23 mouse cellular contexts compared by ENCODE assay signal in genomic region chr13:16939466-16939811, GRCm38 (mm10).
DNase-seq lines count a peak whose midpoint lies in the region; ATAC-seq and TF ChIP-seq lines count a peak whose summit lies in the region.
"Had no signal": no experiment of that assay in that cellular context is flagged by ENCODE, and none has a peak within 500 bp of the region (broad histone marks: within the 10 kb centered on the region; RNA-seq: fewer than 3 reads in every experiment).

No protein-coding gene starts in this region.

- no peak overlapping the region for H3K4me2 ChIP-seq in lung, embryonic 14.5 days
- no peak overlapping the region for H3K4me2 ChIP-seq in intestine, embryonic 15.5 days (replicated peaks)
- H3K4me2 ChIP-seq in stomach, embryonic 15.5 days = no peak overlapping the region
- no peak overlapping the region for H3K4me2 ChIP-seq in forebrain, embryonic 15.5 days (replicated peaks)
- H3K4me2 ChIP-seq: heart, embryonic 11.5 days; hindbrain, embryonic 12.5 days; hindbrain, embryonic 15.5 days had no signal

- H3K27ac ChIP-seq in lung, embryonic 14.5 days (ENCODE audit: low read depth) = peak overlapping the region; percentile 48; the same call in 1 of the 2 replicates
- H3K27ac ChIP-seq in intestine, embryonic 15.5 days = 0 out of 2 replicates have a peak overlapping the region, but pooled peaks have one; percentile 1
- H3K27ac ChIP-seq in stomach, embryonic 15.5 days = peak overlapping the region; percentile 26; the same call in 1 of the 2 replicates
- no peak overlapping the region for H3K27ac ChIP-seq in forebrain, embryonic 15.5 days (replicated peaks)
- H3K27ac ChIP-seq: forebrain, embryonic 10.5 days; hindbrain, embryonic 12.5 days; hindbrain, embryonic 15.5 days had no signal

- H3K9ac ChIP-seq in lung, embryonic 14.5 days = no peak overlapping the region
- no peak overlapping the region for H3K9ac ChIP-seq in intestine, embryonic 15.5 days
- H3K9ac ChIP-seq in stomach, embryonic 15.5 days = no peak overlapping the region
- H3K9ac ChIP-seq in forebrain, embryonic 15.5 days (replicated peaks) = no peak overlapping the region
- H3K9ac ChIP-seq: hindbrain, embryonic 12.5 days; hindbrain, embryonic 15.5 days had no signal

- TF ChIP-seq CTCF in lung, embryonic 14.5 days (IDR thresholded peaks at IDR 0.05; ENCODE audit: low read depth) = no peak

- WGBS in lung, embryonic 14.5 days = 46% methylated on average over 5 of the region's 5 CpGs
- 46% methylated on average over 5 of the region's 5 CpGs for WGBS in intestine, embryonic 15.5 days
- WGBS in stomach, embryonic 15.5 days = 40% methylated on average over 5 of the region's 5 CpGs
- WGBS in forebrain, embryonic 15.5 days = 88% methylated on average over 5 of the region's 5 CpGs

- no peaks in the 10 kb centered on the region for H3K4me1 ChIP-seq in lung, embryonic 14.5 days (ENCODE audit: insufficient read depth)
- H3K4me1 ChIP-seq in intestine, embryonic 15.5 days (replicated peaks) = no peaks in the 10 kb centered on the region
- H3K4me1 ChIP-seq in stomach, embryonic 15.5 days = no peaks in the 10 kb centered on the region; the same call in 1 of the 2 replicates
- H3K4me1 ChIP-seq in forebrain, embryonic 15.5 days = no peaks in the 10 kb centered on the region
- H3K4me1 ChIP-seq: hindbrain, embryonic 12.5 days; hindbrain, embryonic 15.5 days had no signal

- H3K9me3 ChIP-seq in lung, embryonic 14.5 days (ENCODE audit: low read depth, low read length) = no peaks in the 10 kb centered on the region
- H3K9me3 ChIP-seq in intestine, embryonic 15.5 days = no peaks in the 10 kb centered on the region
- H3K9me3 ChIP-seq in stomach, embryonic 15.5 days = no peaks in the 10 kb centered on the region
- H3K9me3 ChIP-seq in forebrain, embryonic 15.5 days = no peaks in the 10 kb centered on the region
- H3K9me3 ChIP-seq: forebrain, embryonic 10.5 days; hindbrain, embryonic 12.5 days; hindbrain, embryonic 15.5 days had no signal

- no peaks in the 10 kb centered on the region for H3K36me3 ChIP-seq in lung, embryonic 14.5 days (ENCODE audit: insufficient read depth)
- no peaks in the 10 kb centered on the region for H3K36me3 ChIP-seq in intestine, embryonic 15.5 days
- H3K36me3 ChIP-seq in stomach, embryonic 15.5 days = no peaks in the 10 kb centered on the region
- H3K36me3 ChIP-seq in forebrain, embryonic 15.5 days = no peaks in the 10 kb centered on the region
- H3K36me3 ChIP-seq: forebrain, embryonic 10.5 days; hindbrain, embryonic 12.5 days; hindbrain, embryonic 15.5 days had no signal

- H3K4me3 ChIP-seq in lung, embryonic 14.5 days (ENCODE audit: low read depth, low read length) = no peak overlapping the region
- no peak overlapping the region for H3K4me3 ChIP-seq in intestine, embryonic 15.5 days (replicated peaks)
- no peak overlapping the region for H3K4me3 ChIP-seq in stomach, embryonic 15.5 days (replicated peaks)
- H3K4me3 ChIP-seq in forebrain, embryonic 15.5 days = no peak overlapping the region
- H3K4me3 ChIP-seq: forebrain, embryonic 10.5 days; hindbrain, embryonic 12.5 days; hindbrain, embryonic 15.5 days had no signal

- H3K27me3 ChIP-seq in lung, embryonic 14.5 days (ENCODE audit: insufficient read depth, low read length) = no peaks in the 10 kb centered on the region
- H3K27me3 ChIP-seq in intestine, embryonic 15.5 days (replicated peaks) = no peaks in the 10 kb centered on the region
- H3K27me3 ChIP-seq in stomach, embryonic 15.5 days (replicated peaks) = no peaks in the 10 kb centered on the region
- H3K27me3 ChIP-seq in forebrain, embryonic 15.5 days = no peaks in the 10 kb centered on the region
- H3K27me3 ChIP-seq: hindbrain, embryonic 12.5 days; hindbrain, embryonic 15.5 days had no signal

- peak; percentile 19; the same call in 1 of the 2 replicates for ATAC-seq in lung, embryonic 14.5 days (ENCODE audit: insufficient read depth)
- peak; percentile 53; the same call in 1 of the 2 replicates for ATAC-seq in intestine, embryonic 15.5 days
- ATAC-seq in stomach, embryonic 15.5 days (ENCODE audit: insufficient read depth, low FRiP score, low read depth) = peak; percentile 35; the same call in 1 of the 2 replicates
- no peak for ATAC-seq in forebrain, embryonic 15.5 days (replicated peaks)
- no peak for ATAC-seq in granulocyte monocyte progenitor cell, adult 5-6 weeks (replicated peaks; ENCODE audit: poor library complexity, severe bottlenecking)
- ATAC-seq: activated CD4-positive, CD25-positive, alpha-beta regulatory T cell, adult 4 months; CD4-positive, CD25-positive, alpha-beta regulatory T cell, adult 4 months; forebrain, embryonic 14.5 days had no signal

- intact Hi-C loops in gastrocnemius, postnatal 36 days (cut with DNase I) = no loop called here

- DNase-seq in lung, embryonic 14.5 days = no peak
- no peak for DNase-seq in lung, adult 18-20 months
- DNase-seq in ES-CJ7 (ENCODE audit: low read depth, low spot score) = peak; percentile 2
- no peak for DNase-seq in gastrocnemius, postnatal 36 days
- DNase-seq: adrenal gland, adult 8-10 months; adrenal gland, postnatal 25 days; cerebellum, adult 11-12 months; cerebellum, adult 8-10 months; cerebellum, postnatal 10 days; cerebellum, postnatal 36 days; gastrocnemius, postnatal 25 days; heart, adult 11 months had no signal

Comparison
In these comparisons a context has a peak if more than half of its experiments do, and no peak if none do; other contexts are left out.
1. ATAC-seq: peak in lung, embryonic 14.5 days (single experiment), intestine, embryonic 15.5 days (single experiment) and stomach, embryonic 15.5 days (single experiment); none in forebrain, embryonic 15.5 days (single experiment) and granulocyte monocyte progenitor cell, adult 5-6 weeks (single experiment).